Mouse (Mus musculus): Measurements from ENCODE around the gene Thbs2.

- TF ChIP-seq CTCF (IDR thresholded peaks at IDR 0.05; ENCODE audit: low read depth, low read length) = no peak
- TF ChIP-seq POLR2A (IDR thresholded peaks at IDR 0.05; ENCODE audit: extremely low read depth, insufficient read depth, low read length) = no peak
These were observed 24.8 kb upstream of the Thbs2 start for GRCm38 (mm10) chr17:14718801-14719200.

All from liver, adult 2 months (tissue).